Mouse (Mus musculus) ES-Bruce4 (cell line): Measurements from ENCODE around the gene Lrmda. TPM values are rescaled to one million over a fixed set of nuclear protein-coding genes. Genes with fewer than 3 reads are reported as not detected.

Source experiments
- H3K27ac ChIP-seq: 2 replicates; pipeline ENCODE4 v1.5.1; 2012; ENCODE audit warnings: low read length, inconsistent platforms; ENCODE audit not compliant: insufficient read depth
- H3K27me3 ChIP-seq: 2 replicates; pipeline ENCODE4 v1.6.1; 2012; ENCODE audit warnings: mild to moderate bottlenecking, low read length, inconsistent platforms; ENCODE audit not compliant: control insufficient read depth, poor library complexity, insufficient read depth, severe bottlenecking
- H3K36me3 ChIP-seq: 2 replicates; pipeline ENCODE4 v1.6.1; 2012; ENCODE audit warnings: inconsistent platforms, mild to moderate bottlenecking, low read length, moderate library complexity; ENCODE audit not compliant: control insufficient read depth, poor library complexity, insufficient read depth, severe bottlenecking
- H3K4me1 ChIP-seq: one replicate; pipeline ENCODE4 v1.8.1; 2011; ENCODE audit warnings: low read length; ENCODE audit not compliant: control insufficient read depth, insufficient read depth
- H3K4me3 ChIP-seq: 2 replicates; pipeline ENCODE4 v1.5.1; 2011; ENCODE audit warnings: low read depth, mild to moderate bottlenecking, low read length
- H3K9ac ChIP-seq: 2 replicates; pipeline ENCODE4 v1.6.1; 2012; ENCODE audit warnings: low read depth, mild to moderate bottlenecking, inconsistent platforms; ENCODE audit not compliant: poor library complexity, severe bottlenecking
- H3K9me3 ChIP-seq: replicated peaks from 2 replicates; pipeline ENCODE4 v1.6.1; 2012; ENCODE audit warnings: mild to moderate bottlenecking, low read length, inconsistent platforms; ENCODE audit not compliant: control insufficient read depth, poor library complexity, insufficient read depth, severe bottlenecking
- CTCF ChIP-seq: IDR thresholded peaks from one replicate; pipeline ENCODE4 v1.8.1; 2011; ENCODE audit warnings: low read depth, low read length
- EP300 ChIP-seq: IDR thresholded peaks from 2 replicates; pipeline ENCODE4 v1.6.1; 2011; ENCODE audit warnings: low read depth, low read length; ENCODE audit not compliant: insufficient read depth
- POLR2A ChIP-seq: IDR thresholded peaks from one replicate; pipeline ENCODE4 v1.8.1; 2011; ENCODE audit warnings: low read length; ENCODE audit not compliant: insufficient read depth
- polyA plus RNA-seq: library from polyadenylated mRNA; stranded (reverse); fragments of >200 nt; gene quantifications from 2 replicates; pipeline ENCODE4 v1.2.4, GENCODE M21; 2011; ENCODE audit warnings: low read depth; ENCODE audit not compliant: missing spikeins, insufficient read depth, insufficient read length

Gene Lrmda
- polyA plus RNA-seq, 1 experiment, result not detected

DNA sequence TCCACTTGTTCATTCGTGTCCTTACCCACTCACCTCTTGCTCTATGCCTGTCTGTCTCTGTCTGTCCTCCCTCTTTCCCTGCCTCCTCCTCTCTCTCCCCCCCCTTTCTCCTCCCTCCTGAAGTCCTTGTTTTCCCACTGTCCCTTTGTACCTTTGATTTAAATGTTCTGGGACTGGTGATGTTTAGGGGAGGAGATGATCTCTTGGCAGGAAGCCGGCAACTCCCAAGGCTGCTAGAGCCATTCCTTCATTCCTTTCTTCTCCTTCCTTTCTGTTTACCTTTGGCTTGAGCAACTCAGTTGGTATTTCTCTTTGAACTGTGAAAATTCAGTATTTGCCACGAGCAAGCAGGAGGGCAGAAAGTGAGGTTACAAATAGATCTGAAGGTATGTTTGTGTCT lies 141.9 kb downstream of the Lrmda start:
- H3K36me3 ChIP-seq, result no peaks in the 10 kb centered on the region
- H3K27ac ChIP-seq, result no peak overlapping the region
- TF ChIP-seq CTCF, result no peak
- TF ChIP-seq EP300, result no peak
- no peak for TF ChIP-seq POLR2A
- no peak overlapping the region for H3K4me3 ChIP-seq
- no peak overlapping the region for H3K9ac ChIP-seq
- H3K4me1 ChIP-seq, result no peaks in the 10 kb centered on the region
- no peaks in the 10 kb centered on the region for H3K27me3 ChIP-seq
- no peaks in the 10 kb centered on the region for H3K9me3 ChIP-seq

DNA sequence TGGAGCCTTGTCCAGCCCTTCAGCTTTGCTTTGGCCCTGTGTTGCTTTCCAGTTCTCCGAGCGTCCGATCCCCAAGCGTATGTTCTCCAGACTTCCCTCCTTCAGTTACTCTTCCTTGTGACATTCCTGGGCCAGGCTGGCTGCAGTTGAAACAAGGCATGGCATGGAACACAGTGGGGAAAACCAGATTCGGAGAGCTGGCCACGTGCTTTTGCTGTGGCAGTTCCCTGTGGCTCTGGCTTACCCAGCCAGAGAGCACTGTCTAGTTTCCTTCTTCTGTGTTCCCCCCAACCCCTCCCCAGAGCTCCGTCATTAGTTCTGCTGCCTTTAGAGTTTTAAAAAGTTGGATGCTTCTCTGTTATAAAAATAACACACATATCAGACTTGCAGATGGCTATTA lies 147.8 kb downstream of the Lrmda start:
- Histone ChIP-seq H3K27me3 (no peaks in the 10 kb centered on the region; the same call in none of the 2 replicates), H3K36me3 (no peaks in the 10 kb centered on the region), H3K4me1 (no peaks in the 10 kb centered on the region), H3K4me3 (no peak overlapping the region), H3K9me3 (no peaks in the 10 kb centered on the region), H3K9ac (no peak overlapping the region), H3K27ac (no peak overlapping the region)
- TF ChIP-seq CTCF (no peak), EP300 (no peak), POLR2A (no peak)

DNA sequence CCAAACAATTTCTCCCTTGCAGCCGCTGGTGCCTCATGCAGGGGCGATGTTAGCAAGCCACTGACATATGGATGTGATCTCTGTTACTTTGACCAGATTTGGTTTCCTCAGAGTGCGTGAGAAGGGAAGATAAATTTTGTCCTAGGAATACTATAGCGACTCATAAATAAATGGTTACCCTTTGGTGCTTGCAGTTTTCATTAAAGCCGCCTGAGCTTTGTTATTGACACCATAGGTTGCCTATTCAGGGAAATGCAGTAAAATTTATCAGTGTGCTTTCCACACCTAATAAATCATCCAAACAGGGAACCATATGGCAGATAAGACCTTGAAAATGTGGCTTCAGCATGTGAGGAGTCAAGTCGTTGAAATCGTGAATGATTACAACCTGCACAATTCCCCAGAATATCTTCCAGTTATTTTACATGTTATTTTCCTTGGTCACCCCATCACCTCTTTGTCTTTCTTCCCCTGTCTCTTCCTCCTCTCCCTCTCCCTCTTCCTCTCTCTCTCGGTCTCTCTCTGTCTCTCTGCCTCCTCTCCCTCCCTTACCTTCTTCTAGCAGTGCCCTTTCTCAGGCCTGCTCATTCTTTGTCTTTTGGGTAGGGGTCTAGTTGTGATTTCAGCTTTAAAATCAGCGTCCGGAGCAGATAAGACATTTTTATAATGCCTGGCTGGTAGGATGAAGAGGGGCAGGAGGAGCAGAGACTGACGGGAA lies 148.7 kb downstream of the Lrmda start:
- H3K27me3 ChIP-seq, result no peaks in the 10 kb centered on the region; the same call in none of the 2 replicates
- H3K4me1 ChIP-seq, result no peaks in the 10 kb centered on the region
- no peak overlapping the region for H3K9ac ChIP-seq
- no peaks in the 10 kb centered on the region for H3K36me3 ChIP-seq
- TF ChIP-seq CTCF (no peak), EP300 (no peak), POLR2A (no peak)
- no peaks in the 10 kb centered on the region for H3K9me3 ChIP-seq
- no peak overlapping the region for H3K27ac ChIP-seq
- H3K4me3 ChIP-seq, result no peak overlapping the region

DNA sequence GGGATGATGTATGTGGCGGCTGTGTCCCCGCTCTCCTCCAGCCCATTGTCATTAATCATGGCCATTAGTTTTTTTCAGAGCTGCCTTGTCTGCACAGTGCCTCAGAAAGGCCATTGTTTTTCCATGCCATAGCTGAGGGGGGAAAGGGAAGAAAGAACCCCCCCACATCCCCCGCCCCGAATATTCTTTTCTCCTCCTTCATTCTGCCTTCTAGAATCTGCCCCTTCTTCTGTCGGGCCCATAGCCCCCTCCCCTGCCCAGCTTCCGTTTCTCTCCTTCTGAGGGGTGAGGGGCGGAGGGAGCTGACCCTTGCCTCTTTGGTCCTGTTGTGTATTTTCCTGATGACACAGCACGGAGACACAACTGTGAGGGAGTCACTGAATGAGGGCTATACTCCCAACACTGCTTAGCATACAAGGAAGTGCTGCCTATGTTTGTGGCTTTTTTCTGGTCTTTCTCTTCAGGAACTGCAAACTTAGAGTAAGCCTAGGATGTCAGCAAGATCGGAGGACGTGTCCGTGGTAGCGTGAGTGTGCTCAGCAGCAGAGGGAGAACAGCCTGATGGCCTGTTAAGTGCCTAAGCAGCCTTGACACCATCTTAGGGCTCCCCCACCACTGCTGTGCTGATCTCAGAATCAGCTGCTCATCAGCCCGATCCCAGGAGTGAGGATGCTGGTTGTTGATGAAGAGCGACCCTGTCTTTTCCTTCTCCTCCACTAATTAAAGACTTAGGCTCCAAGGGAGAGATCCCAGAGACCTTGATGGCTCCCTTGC lies 149.5 kb downstream of the Lrmda start:
- no peak overlapping the region for H3K4me3 ChIP-seq
- H3K9me3 ChIP-seq, result no peaks in the 10 kb centered on the region
- H3K27me3 ChIP-seq, result no peaks in the 10 kb centered on the region; the same call in none of the 2 replicates
- H3K9ac ChIP-seq, result no peak overlapping the region
- H3K4me1 ChIP-seq, result no peaks in the 10 kb centered on the region
- no peak for TF ChIP-seq EP300
- no peak for TF ChIP-seq CTCF
- no peak for TF ChIP-seq POLR2A
- H3K36me3 ChIP-seq, result no peaks in the 10 kb centered on the region
- no peak overlapping the region for H3K27ac ChIP-seq

DNA sequence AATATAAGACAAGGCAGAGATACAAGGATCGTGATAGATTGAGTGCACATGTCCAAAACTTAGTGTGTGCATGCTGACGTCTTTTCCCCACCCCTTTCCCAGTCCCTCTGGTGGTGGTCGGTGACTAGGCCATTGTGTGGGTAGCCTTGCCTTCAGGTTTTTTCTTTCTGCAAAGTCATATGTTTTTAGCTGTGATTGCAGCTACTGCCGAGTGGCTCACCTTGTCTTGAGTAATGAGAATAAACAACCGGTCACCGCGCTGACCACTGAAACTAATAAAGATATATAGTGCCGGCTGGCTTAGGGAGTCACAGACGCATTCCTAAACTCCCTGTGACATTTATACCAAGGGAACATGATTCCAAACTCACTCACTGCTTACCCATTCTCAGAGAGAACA lies 155.2 kb downstream of the Lrmda start:
- no peaks in the 10 kb centered on the region for H3K4me1 ChIP-seq
- no peaks in the 10 kb centered on the region for H3K27me3 ChIP-seq
- H3K36me3 ChIP-seq, result no peaks in the 10 kb centered on the region
- no peak overlapping the region for H3K9ac ChIP-seq
- H3K27ac ChIP-seq, result no peak overlapping the region
- no peak overlapping the region for H3K4me3 ChIP-seq
- TF ChIP-seq CTCF (no peak), EP300 (no peak), POLR2A (no peak)
- 0 out of 2 replicates have a peak, but pooled peaks cover 3% of the 10 kb centered on the region for H3K9me3 ChIP-seq

DNA sequence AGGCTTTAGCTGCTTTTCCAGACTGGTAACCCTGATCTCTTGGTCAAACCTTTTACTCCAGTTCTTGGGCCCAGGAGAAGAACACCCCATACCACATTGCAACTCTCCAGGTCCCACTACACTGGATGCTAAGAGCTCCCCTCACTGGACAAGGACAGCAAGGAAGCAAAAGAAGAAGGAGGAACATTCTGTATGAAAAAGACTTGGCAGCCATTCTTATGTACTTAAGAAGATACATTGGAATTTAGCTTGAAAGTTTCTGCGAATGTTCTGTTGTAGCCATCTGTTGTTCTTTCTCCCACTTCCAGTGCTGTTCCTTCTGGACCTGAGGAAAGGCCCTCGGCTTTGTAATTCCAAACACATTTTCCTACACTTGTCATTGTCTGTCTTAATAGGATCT lies 160.2 kb downstream of the Lrmda start:
- TF ChIP-seq POLR2A (no peak), CTCF (no peak), EP300 (no peak)
- H3K9ac ChIP-seq, result no peak overlapping the region
- no peaks in the 10 kb centered on the region for H3K27me3 ChIP-seq
- H3K27ac ChIP-seq, result no peak overlapping the region
- H3K4me3 ChIP-seq, result no peak overlapping the region
- H3K4me1 ChIP-seq, result no peaks in the 10 kb centered on the region
- 0 out of 2 replicates have a peak, but pooled peaks cover 3% of the 10 kb centered on the region for H3K9me3 ChIP-seq
- no peaks in the 10 kb centered on the region for H3K36me3 ChIP-seq
